In the genomic region with DNA sequence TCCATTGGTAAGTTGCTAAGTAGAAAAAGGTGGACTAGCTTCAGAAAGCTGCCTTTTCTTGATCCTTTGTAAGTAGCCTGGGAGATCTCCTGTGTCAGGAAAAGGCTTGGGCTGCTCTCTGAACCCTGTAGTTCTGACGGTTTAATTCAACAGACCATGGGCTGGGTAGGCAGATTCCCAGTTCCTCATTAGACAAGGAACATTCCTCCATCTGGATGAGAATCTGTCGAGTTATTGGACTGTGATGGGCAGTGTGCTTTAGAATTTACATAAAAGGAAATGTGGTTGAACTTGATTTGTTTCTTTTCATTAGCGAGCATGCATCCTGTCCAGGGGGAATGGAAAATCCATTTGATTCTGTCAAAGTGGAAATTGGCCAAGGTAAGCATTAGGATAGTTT, we compare ENCODE assay signal across 28 mouse cellular contexts.
DNase-seq lines count a peak whose midpoint lies in the region; ATAC-seq and TF ChIP-seq lines count a peak whose summit lies in the region.
"Had no signal": no experiment of that assay in that cellular context is flagged by ENCODE, and none has a peak within 500 bp of the region (broad histone marks: within the 10 kb centered on the region; RNA-seq: fewer than 3 reads in every experiment).

No protein-coding gene starts in this region.

- no peaks in the 10 kb centered on the region for H3K27me3 ChIP-seq in heart, embryonic 14.5 days (ENCODE audit: control insufficient read depth, insufficient read depth, low read length)
- H3K27me3 ChIP-seq: embryonic facial prominence, embryonic 13.5 days; forebrain, embryonic 12.5 days; forebrain, embryonic 15.5 days; hindbrain, embryonic 13.5 days; intestine, embryonic 15.5 days had no signal

- ATAC-seq in heart, embryonic 14.5 days (ENCODE audit: insufficient number of reproducible peaks, insufficient read depth, low FRiP score, low read depth), result no peak
- ATAC-seq: forebrain, embryonic 15.5 days; hindbrain, embryonic 16.5 days; intestine, embryonic 15.5 days had no signal

- H3K4me2 ChIP-seq in heart, embryonic 14.5 days (ENCODE audit: low read length), result no peak overlapping the region
- H3K4me2 ChIP-seq: embryonic facial prominence, embryonic 13.5 days; forebrain, embryonic 12.5 days; forebrain, embryonic 15.5 days; hindbrain, embryonic 13.5 days; intestine, embryonic 15.5 days had no signal

- no peaks in the 10 kb centered on the region for H3K36me3 ChIP-seq in heart, embryonic 14.5 days (ENCODE audit: control insufficient read depth, insufficient read depth, low read length)
- H3K36me3 ChIP-seq: embryonic facial prominence, embryonic 10.5 days; embryonic facial prominence, embryonic 13.5 days; forebrain, embryonic 12.5 days; forebrain, embryonic 15.5 days; G1E; heart, embryonic 10.5 days; hindbrain, embryonic 10.5 days; hindbrain, embryonic 13.5 days; intestine, embryonic 15.5 days had no signal

- no peaks in the 10 kb centered on the region for H3K9me3 ChIP-seq in heart, embryonic 14.5 days (ENCODE audit: control insufficient read depth, low read length)
- H3K9me3 ChIP-seq: embryonic facial prominence, embryonic 10.5 days; embryonic facial prominence, embryonic 13.5 days; forebrain, embryonic 12.5 days; forebrain, embryonic 15.5 days; heart, embryonic 10.5 days; hindbrain, embryonic 10.5 days; hindbrain, embryonic 13.5 days; intestine, embryonic 15.5 days had no signal

- H3K9ac ChIP-seq in heart, embryonic 14.5 days (ENCODE audit: low read length), result no peak overlapping the region
- H3K9ac ChIP-seq: embryonic facial prominence, embryonic 13.5 days; forebrain, embryonic 12.5 days; forebrain, embryonic 15.5 days; hindbrain, embryonic 13.5 days; intestine, embryonic 15.5 days had no signal

- no peak overlapping the region for H3K4me3 ChIP-seq in heart, embryonic 14.5 days (ENCODE audit: control insufficient read depth in 1 of 2, insufficient read depth in 1 of 2, low read depth in 1 of 2, low read length in 2 of 2)
- no peak overlapping the region for H3K4me3 ChIP-seq in layer of hippocampus, adult 2 months
- H3K4me3 ChIP-seq: embryonic facial prominence, embryonic 10.5 days; embryonic facial prominence, embryonic 13.5 days; erythroblast, embryonic 14.5 days; forebrain, embryonic 12.5 days; forebrain, embryonic 15.5 days; heart, embryonic 10.5 days; hindbrain, embryonic 10.5 days; hindbrain, embryonic 13.5 days; intestine, embryonic 15.5 days had no signal

- intact Hi-C loops in heart, postnatal 25 days (cut with DNase I), result no loop called here
- intact Hi-C loops in heart, postnatal 36 days (cut with DNase I), result no loop called here

- H3K27ac ChIP-seq in heart, embryonic 14.5 days (replicated peaks in 1 of 2; ENCODE audit: control insufficient read depth in 1 of 2, insufficient read depth in 1 of 2, low read depth in 2 of 2, low read length in 2 of 2), result 0 out of 4 replicates have a peak overlapping the region, but pooled peaks have one; percentile 26 to 48
- H3K27ac ChIP-seq in layer of hippocampus, adult 2 months, result peak overlapping the region; percentile 68
- H3K27ac ChIP-seq: embryonic facial prominence, embryonic 10.5 days; embryonic facial prominence, embryonic 13.5 days; forebrain, embryonic 12.5 days; forebrain, embryonic 15.5 days; heart, embryonic 10.5 days; hindbrain, embryonic 10.5 days; hindbrain, embryonic 13.5 days; intestine, embryonic 15.5 days had no signal

- H3K4me1 ChIP-seq in heart, embryonic 14.5 days (ENCODE audit: control insufficient read depth in 2 of 2, insufficient read depth in 2 of 2, low read length in 2 of 2), result peaks cover 0 to 2% of the 10 kb centered on the region in 2 experiments; a peak in 1 of 4 replicates
- H3K4me1 ChIP-seq: embryonic facial prominence, embryonic 10.5 days; embryonic facial prominence, embryonic 13.5 days; forebrain, embryonic 12.5 days; forebrain, embryonic 15.5 days; heart, embryonic 10.5 days; hindbrain, embryonic 10.5 days; hindbrain, embryonic 13.5 days; intestine, embryonic 15.5 days had no signal

- peak; percentile 11 for DNase-seq in heart, adult 8-10 months (ENCODE audit: low spot score)
- no peak for DNase-seq in heart, postnatal 25 days (ENCODE audit: low spot score)
- no peak for DNase-seq in heart, postnatal 36 days
- peak in 1 of 2 experiments; percentile 32 for DNase-seq in layer of hippocampus, adult 2 months (ENCODE audit: low spot score in 2 of 2)
- no peak for DNase-seq in layer of hippocampus, postnatal 36 days
- peak; percentile 48 for DNase-seq in brain, adult 2 months (ENCODE audit: low read depth, low spot score)
- DNase-seq: adrenal gland, adult 2 months; adrenal gland, postnatal 25 days; B cell, adult 2 months; cerebellum, adult 2 months; cerebellum, postnatal 10 days; cerebellum, postnatal 36 days; embryo, embryonic 11 days; gastrocnemius, postnatal 25 days; kidney, adult 11 months; kidney, adult 8-10 months had no signal

- no peak for TF ChIP-seq CTCF in layer of hippocampus, adult 2 months (conservative IDR thresholded peaks at IDR 0.05)

- 57% methylated on average over 3 of the region's 3 CpGs for WGBS in heart, embryonic 14.5 days

Comparison
In these comparisons a context has a peak if more than half of its experiments do, and no peak if none do; other contexts are left out.
1. DNase-seq: peak in heart, adult 8-10 months (single experiment) and brain, adult 2 months (single experiment); none in heart, postnatal 25 days (single experiment), heart, postnatal 36 days (0 of 2) and layer of hippocampus, postnatal 36 days (0 of 2).